8 mouse cellular contexts compared by ENCODE assay signal in the genomic region with DNA sequence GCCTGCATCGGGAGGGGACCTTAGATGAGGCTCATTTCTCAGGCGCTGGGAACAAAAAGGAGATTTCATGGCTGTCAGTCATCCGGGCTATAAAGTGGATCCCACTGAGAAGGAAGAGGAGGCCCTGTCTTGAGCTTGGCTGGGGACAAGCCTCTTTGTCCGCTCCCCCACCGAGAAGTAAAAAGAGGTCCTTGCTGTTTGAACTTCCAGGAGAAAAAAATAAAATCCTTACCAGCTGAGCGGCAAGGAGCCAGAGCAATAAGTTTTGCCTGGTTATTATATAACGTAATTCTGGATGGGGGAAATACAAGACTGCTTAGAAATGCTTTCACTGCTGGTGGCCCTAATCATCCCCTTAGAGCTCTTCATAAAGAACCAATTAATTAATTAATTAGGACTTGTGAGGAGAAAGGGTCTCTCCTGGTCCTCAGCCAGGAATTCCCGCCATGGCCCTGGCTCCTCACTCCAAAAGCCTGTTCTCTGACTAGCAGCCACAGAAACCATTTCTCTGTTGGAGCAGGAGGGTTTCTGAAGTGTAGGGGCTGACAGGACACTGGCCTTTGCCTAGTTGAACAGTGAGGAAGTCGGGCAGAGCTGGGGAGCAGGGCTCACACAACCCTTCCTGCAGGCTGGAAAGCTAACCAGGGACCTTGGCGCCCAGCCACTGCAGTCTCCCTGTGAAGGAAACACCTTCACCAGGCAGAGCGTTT.
DNase-seq lines count a peak whose midpoint lies in the region; ATAC-seq lines count a peak whose summit lies in the region.

No protein-coding gene starts in this region.

- H3K4me2 ChIP-seq in embryonic facial prominence, embryonic 11.5 days (ENCODE audit: low read depth, low read length), result no peak overlapping the region; the same call in none of the 2 replicates
- H3K4me2 ChIP-seq in heart, embryonic 11.5 days, result no peak overlapping the region

- H3K4me1 ChIP-seq in embryonic facial prominence, embryonic 11.5 days (ENCODE audit: control insufficient read depth, insufficient read depth, low read length), result peaks cover 5% of the 10 kb centered on the region; the same call in 1 of the 2 replicates
- peaks cover 5% of the 10 kb centered on the region; the same call in 1 of the 2 replicates for H3K4me1 ChIP-seq in heart, embryonic 11.5 days (ENCODE audit: control insufficient read depth, insufficient read depth, low read length)

- H3K4me3 ChIP-seq in embryonic facial prominence, embryonic 11.5 days (ENCODE audit: low read depth, low read length), result no peak overlapping the region
- H3K4me3 ChIP-seq in heart, embryonic 11.5 days (ENCODE audit: low read depth, low read length), result no peak overlapping the region

- no peaks in the 10 kb centered on the region for H3K9me3 ChIP-seq in embryonic facial prominence, embryonic 11.5 days (replicated peaks; ENCODE audit: control insufficient read depth, low read length)
- no peaks in the 10 kb centered on the region for H3K9me3 ChIP-seq in heart, embryonic 11.5 days (replicated peaks; ENCODE audit: control insufficient read depth, low read length)

- no peaks in the 10 kb centered on the region for H3K36me3 ChIP-seq in embryonic facial prominence, embryonic 11.5 days (replicated peaks; ENCODE audit: control insufficient read depth, insufficient read depth, low read depth, low read length)
- no peaks in the 10 kb centered on the region for H3K36me3 ChIP-seq in heart, embryonic 11.5 days (ENCODE audit: control insufficient read depth, insufficient read depth, low read length)

- H3K9ac ChIP-seq in embryonic facial prominence, embryonic 11.5 days (replicated peaks; ENCODE audit: low read length), result 0 out of 2 replicates have a peak overlapping the region, but pooled peaks have one; percentile 10
- H3K9ac ChIP-seq in heart, embryonic 11.5 days (ENCODE audit: low read depth, low read length), result no peak overlapping the region

- ATAC-seq in embryonic facial prominence, embryonic 11.5 days (replicated peaks; ENCODE audit: insufficient number of reproducible peaks, low FRiP score, low TSS enrichment, low read depth), result peak; percentile 65; the same call in 1 of the 2 replicates
- ATAC-seq in heart, embryonic 11.5 days (replicated peaks; ENCODE audit: insufficient number of reproducible peaks, low FRiP score, low TSS enrichment), result no peak

- H3K27ac ChIP-seq in embryonic facial prominence, embryonic 11.5 days (replicated peaks; ENCODE audit: low read depth, low read length), result 0 out of 2 replicates have a peak overlapping the region, but pooled peaks have one; percentile 20
- H3K27ac ChIP-seq in heart, embryonic 11.5 days (ENCODE audit: low read depth, low read length), result no peak overlapping the region

- peak; percentile 13 for DNase-seq in adrenal gland, postnatal 25 days
- DNase-seq in adrenal gland, adult 2 months, result no peak
- DNase-seq in 416B (ENCODE audit: low read depth), result peak; percentile 49
- DNase-seq in embryonic facial prominence, embryonic 11.5 days (ENCODE audit: low spot score), result peak; percentile 38
- peak; percentile 56 to 62 for DNase-seq in kidney, postnatal 4 days
- DNase-seq in urinary bladder, postnatal 10 days (ENCODE audit: low spot score), result no peak
- no peak for DNase-seq in urinary bladder, adult 2 months (ENCODE audit: low spot score)

- H3K27me3 ChIP-seq in embryonic facial prominence, embryonic 11.5 days (ENCODE audit: control insufficient read depth, insufficient read depth, low read length), result no peaks in the 10 kb centered on the region
- no peaks in the 10 kb centered on the region for H3K27me3 ChIP-seq in heart, embryonic 11.5 days (ENCODE audit: control insufficient read depth, insufficient read depth, low read length)

- 13% methylated on average over 11 of the region's 11 CpGs for WGBS in embryonic facial prominence, embryonic 11.5 days
- 36% methylated on average over 11 of the region's 11 CpGs for WGBS in heart, embryonic 11.5 days (ENCODE audit: insufficient replicate concordance)

Comparison
In these comparisons a context has a peak if more than half of its experiments do, and no peak if none do; other contexts are left out.
1. DNase-seq: peak in adrenal gland, postnatal 25 days (single experiment), 416B (single experiment), embryonic facial prominence, embryonic 11.5 days (single experiment) and kidney, postnatal 4 days (2 of 2); none in adrenal gland, adult 2 months (single experiment), urinary bladder, postnatal 10 days (single experiment) and urinary bladder, adult 2 months (single experiment).